Mouse (Mus musculus): Measurements from ENCODE around the gene Bub1b. TPM values are rescaled to one million over a fixed set of nuclear protein-coding genes. Genes with fewer than 3 reads are reported as not detected.

Bub1b gene
- polyA plus RNA-seq, 1 experiment from 2014 or later, result 11.8 TPM

GRCm38 (mm10) chr2:118659077-118659476 lies 61.1 kb downstream of the Bub1b start:
- no peak overlapping the region for H3K27ac ChIP-seq
- no peak overlapping the region for H3K9ac ChIP-seq
- no peak overlapping the region for H3K4me2 ChIP-seq (replicated peaks)
- no peaks in the 10 kb centered on the region for H3K36me3 ChIP-seq (replicated peaks; ENCODE audit: control insufficient read depth, insufficient read depth)
- H3K27me3 ChIP-seq (ENCODE audit: control insufficient read depth, insufficient read depth, low read length), result no peaks in the 10 kb centered on the region
- peaks cover 14% of the 10 kb centered on the region for H3K4me1 ChIP-seq (replicated peaks; ENCODE audit: control insufficient read depth, insufficient read depth, low read length)
- ATAC-seq (ENCODE audit: low FRiP score) (no peak), DNase-seq (ENCODE audit: low spot score) (no peak)
- H3K9me3 ChIP-seq (ENCODE audit: control insufficient read depth, low read length), result no peaks in the 10 kb centered on the region
- WGBS, result 85% methylated on average over 1 of the region's 1 CpGs
- H3K4me3 ChIP-seq (replicated peaks; ENCODE audit: low read length), result no peak overlapping the region

- Histone ChIP-seq H3K4me3 (replicated peaks; ENCODE audit: low read length) (no peak overlapping the region), H3K4me1 (replicated peaks; ENCODE audit: control insufficient read depth, insufficient read depth, low read length) (peaks cover 18% of the 10 kb centered on the region), H3K4me2 (replicated peaks) (peak overlapping the region; percentile 54), H3K27me3 (ENCODE audit: control insufficient read depth, insufficient read depth, low read length) (no peaks in the 10 kb centered on the region), H3K27ac (no peak overlapping the region), H3K9ac (no peak overlapping the region), H3K9me3 (ENCODE audit: control insufficient read depth, low read length) (no peaks in the 10 kb centered on the region), H3K36me3 (replicated peaks; ENCODE audit: control insufficient read depth, insufficient read depth) (no peaks in the 10 kb centered on the region)
- DNase-seq (ENCODE audit: low spot score) (no peak), ATAC-seq (ENCODE audit: low FRiP score) (no peak)
- WGBS, result 85% methylated on average over 12 of the region's 12 CpGs
Observed at GRCm38 (mm10) chr2:118659493-118659892, 61.5 kb downstream of the Bub1b start.

GRCm38 (mm10) chr2:118659998-118660452 lies 62.0 kb downstream of the Bub1b start:
- Histone ChIP-seq H3K4me3 (replicated peaks; ENCODE audit: low read length) (peak overlapping the region; percentile 27), H3K36me3 (replicated peaks; ENCODE audit: control insufficient read depth, insufficient read depth) (no peaks in the 10 kb centered on the region), H3K9me3 (ENCODE audit: control insufficient read depth, low read length) (no peaks in the 10 kb centered on the region), H3K9ac (peak overlapping the region; percentile 60), H3K27me3 (ENCODE audit: control insufficient read depth, insufficient read depth, low read length) (no peaks in the 10 kb centered on the region), H3K4me1 (replicated peaks; ENCODE audit: control insufficient read depth, insufficient read depth, low read length) (peaks cover 20% of the 10 kb centered on the region), H3K4me2 (replicated peaks) (peak overlapping the region; percentile 54), H3K27ac (peak overlapping the region; percentile 78)
- DNase-seq (ENCODE audit: low spot score), result peak; percentile 80
- peak; percentile 81 for ATAC-seq (ENCODE audit: low FRiP score)
- WGBS, result 3% methylated on average over 4 of the region's 4 CpGs

GRCm38 (mm10) chr2:118661891-118662290 lies 63.9 kb downstream of the Bub1b start:
- Histone ChIP-seq H3K4me2 (replicated peaks) (0 out of 2 replicates have a peak overlapping the region, but pooled peaks have one; percentile 75), H3K4me3 (replicated peaks; ENCODE audit: low read length) (no peak overlapping the region), H3K36me3 (replicated peaks; ENCODE audit: control insufficient read depth, insufficient read depth) (no peaks in the 10 kb centered on the region), H3K27me3 (ENCODE audit: control insufficient read depth, insufficient read depth, low read length) (no peaks in the 10 kb centered on the region), H3K9ac (no peak overlapping the region), H3K9me3 (ENCODE audit: control insufficient read depth, low read length) (no peaks in the 10 kb centered on the region), H3K4me1 (replicated peaks; ENCODE audit: control insufficient read depth, insufficient read depth, low read length) (peaks cover 30% of the 10 kb centered on the region), H3K27ac (no peak overlapping the region)
- WGBS, result 89% methylated on average over 9 of the region's 9 CpGs
- DNase-seq (ENCODE audit: low spot score) (no peak), ATAC-seq (ENCODE audit: low FRiP score) (no peak)

GRCm38 (mm10) chr2:118662902-118663803 lies 65.1 kb downstream of the Bub1b start, which contains the start of gene Pak6:
Pak6 (plus strand) TSS chr2:118663303.
- 2% methylated on average over 37 of the region's 37 CpGs for WGBS
- DNase-seq (ENCODE audit: low spot score), result peak; percentile 70
- Histone ChIP-seq H3K4me2 (replicated peaks) (peak within 1 kb of the TSS; percentile 75), H3K27me3 (ENCODE audit: control insufficient read depth, insufficient read depth, low read length) (no peaks in the 10 kb centered on the region), H3K4me1 (replicated peaks; ENCODE audit: control insufficient read depth, insufficient read depth, low read length) (peaks cover 30% of the 10 kb centered on the region), H3K27ac (peak within 1 kb of the TSS; percentile 76), H3K4me3 (replicated peaks; ENCODE audit: low read length) (peak within 1 kb of the TSS; percentile 52), H3K36me3 (replicated peaks; ENCODE audit: control insufficient read depth, insufficient read depth) (no peaks in the 10 kb centered on the region), H3K9me3 (ENCODE audit: control insufficient read depth, low read length) (no peaks in the 10 kb centered on the region), H3K9ac (peak within 1 kb of the TSS; percentile 75)
- peak; percentile 41 for ATAC-seq (ENCODE audit: low FRiP score)

DNA sequence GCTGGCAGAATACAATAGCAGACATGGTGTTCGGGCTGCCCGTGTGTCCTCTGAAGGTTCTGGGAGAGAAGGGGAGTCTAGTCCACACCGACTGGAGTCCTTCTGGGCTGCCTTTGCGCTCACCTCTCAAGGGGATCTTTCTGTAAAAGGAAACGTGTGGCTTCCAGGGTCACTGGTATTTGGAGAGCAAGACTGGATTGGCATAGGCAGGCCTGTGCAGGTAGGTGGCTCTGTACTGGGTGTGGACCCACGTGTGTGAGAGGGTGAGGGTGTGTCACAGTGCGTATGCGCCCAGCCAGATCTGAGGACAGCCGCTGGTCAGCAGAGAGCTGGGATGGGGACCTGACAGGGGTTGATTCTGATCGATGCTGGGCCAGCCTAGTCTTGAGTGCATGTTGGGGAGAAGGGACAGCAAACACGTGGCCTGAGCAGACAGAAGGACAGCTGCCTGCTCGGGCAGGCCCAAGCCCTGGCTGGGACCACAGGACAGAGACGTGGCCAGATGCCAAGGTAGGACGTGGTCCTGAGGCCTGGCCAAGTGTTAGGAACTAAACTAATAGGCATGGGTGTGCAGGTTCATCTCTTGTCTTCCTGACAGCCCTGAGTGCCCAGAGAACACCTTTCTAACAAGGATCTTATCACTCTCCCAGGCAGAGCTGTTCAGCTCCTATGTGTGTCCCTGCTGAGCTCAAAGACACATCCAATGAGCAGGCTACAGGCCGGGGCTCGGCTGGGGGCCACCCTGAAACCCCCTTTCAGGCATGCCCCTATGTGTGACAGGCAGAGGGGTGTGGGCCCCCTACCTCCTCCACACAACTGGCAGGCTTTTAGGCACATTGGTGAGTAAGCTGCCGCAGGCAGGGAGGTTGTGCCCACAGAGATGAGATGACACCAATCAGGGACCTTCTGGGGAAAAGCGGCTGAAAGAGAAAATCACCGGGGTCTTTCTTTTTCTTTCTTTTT lies 66.1 kb downstream of the Bub1b start:
- H3K9ac ChIP-seq, result peak overlapping the region; percentile 75
- peak overlapping the region; percentile 76; the same call in 1 of the 2 replicates for H3K27ac ChIP-seq
- H3K4me2 ChIP-seq (replicated peaks), result peak overlapping the region; percentile 75
- no peaks in the 10 kb centered on the region for H3K27me3 ChIP-seq (ENCODE audit: control insufficient read depth, insufficient read depth, low read length)
- DNase-seq (ENCODE audit: low spot score) (no peak), ATAC-seq (ENCODE audit: low FRiP score) (peak; percentile 46)
- no peaks in the 10 kb centered on the region for H3K36me3 ChIP-seq (replicated peaks; ENCODE audit: control insufficient read depth, insufficient read depth)
- WGBS, result 43% methylated on average over 19 of the region's 19 CpGs
- H3K4me3 ChIP-seq (replicated peaks; ENCODE audit: low read length), result peak overlapping the region; percentile 52
- no peaks in the 10 kb centered on the region for H3K9me3 ChIP-seq (ENCODE audit: control insufficient read depth, low read length)
- H3K4me1 ChIP-seq (replicated peaks; ENCODE audit: control insufficient read depth, insufficient read depth, low read length), result peaks cover 30% of the 10 kb centered on the region

DNA sequence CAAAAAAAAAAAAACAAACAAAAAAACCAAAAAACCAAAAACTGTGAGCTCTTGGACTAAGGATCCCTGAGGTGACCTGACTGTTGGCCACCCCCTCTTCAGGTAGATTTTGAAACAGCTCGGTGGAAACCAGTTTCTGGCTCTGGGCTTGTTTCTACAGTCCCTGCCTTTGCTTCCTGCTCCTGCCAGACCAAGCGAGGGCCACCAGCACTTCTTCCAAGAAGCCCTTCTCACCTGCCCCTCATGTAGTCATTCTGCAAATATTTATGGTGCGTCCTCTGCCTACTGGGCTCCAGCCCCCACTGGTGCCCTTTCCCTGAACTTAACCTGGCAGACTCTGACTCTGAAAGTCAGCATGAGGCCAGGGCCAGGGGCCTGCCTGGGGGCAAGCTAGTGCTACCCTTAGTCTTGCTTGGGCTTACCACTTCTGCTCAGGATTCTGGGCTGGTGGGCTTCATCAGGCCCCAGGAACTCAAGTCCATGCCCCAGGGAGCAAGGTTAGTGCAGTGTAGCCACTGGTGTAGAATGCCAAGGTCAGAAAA lies 67.0 kb downstream of the Bub1b start:
- no peaks in the 10 kb centered on the region for H3K27me3 ChIP-seq (ENCODE audit: control insufficient read depth, insufficient read depth, low read length)

DNA sequence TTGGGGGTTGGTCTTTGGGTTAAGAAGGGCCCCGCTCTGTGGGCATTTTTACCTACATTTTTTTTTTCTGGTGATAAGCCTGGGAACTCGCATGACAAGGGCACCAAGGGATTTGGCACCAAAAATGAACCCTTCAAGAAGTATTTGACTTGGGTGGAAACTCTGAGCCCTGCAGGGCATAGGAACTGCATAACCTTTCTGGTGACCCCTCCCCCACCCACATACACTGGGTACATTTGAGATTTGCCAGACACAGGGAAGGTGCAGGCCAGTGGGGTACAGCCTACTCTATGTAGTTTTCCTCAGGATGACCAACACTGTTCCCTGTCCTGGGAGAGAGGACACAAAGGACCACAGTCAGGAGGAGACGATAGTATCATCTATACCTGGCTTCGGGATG lies 67.6 kb downstream of the Bub1b start:
- H3K9ac ChIP-seq, result no peak overlapping the region
- H3K36me3 ChIP-seq (replicated peaks; ENCODE audit: control insufficient read depth, insufficient read depth), result no peaks in the 10 kb centered on the region
- H3K9me3 ChIP-seq (ENCODE audit: control insufficient read depth, low read length), result no peaks in the 10 kb centered on the region
- H3K27ac ChIP-seq, result no peak overlapping the region
- H3K4me3 ChIP-seq (replicated peaks; ENCODE audit: low read length), result no peak overlapping the region
- no peaks in the 10 kb centered on the region for H3K27me3 ChIP-seq (ENCODE audit: control insufficient read depth, insufficient read depth, low read length)
- peak overlapping the region; percentile 75 for H3K4me2 ChIP-seq (replicated peaks)
- DNase-seq (ENCODE audit: low spot score), result no peak
- peaks cover 30% of the 10 kb centered on the region for H3K4me1 ChIP-seq (replicated peaks; ENCODE audit: control insufficient read depth, insufficient read depth, low read length)
- 83% methylated on average over 4 of the region's 4 CpGs for WGBS
- no peak for ATAC-seq (ENCODE audit: low FRiP score)

More for the DNA sequence above, 67.0 kb downstream of the Bub1b start:
- no peaks in the 10 kb centered on the region for H3K9me3 ChIP-seq (ENCODE audit: control insufficient read depth, low read length)
- 85% methylated on average over 3 of the region's 3 CpGs for WGBS
- DNase-seq (ENCODE audit: low spot score) (no peak), ATAC-seq (ENCODE audit: low FRiP score) (no peak)
- H3K4me1 ChIP-seq (replicated peaks; ENCODE audit: control insufficient read depth, insufficient read depth, low read length), result peaks cover 30% of the 10 kb centered on the region
- no peaks in the 10 kb centered on the region for H3K36me3 ChIP-seq (replicated peaks; ENCODE audit: control insufficient read depth, insufficient read depth)
- 0 out of 2 replicates have a peak overlapping the region, but pooled peaks have one; percentile 75 for H3K9ac ChIP-seq
- no peak overlapping the region for H3K27ac ChIP-seq
- H3K4me2 ChIP-seq (replicated peaks), result peak overlapping the region; percentile 75
- H3K4me3 ChIP-seq (replicated peaks; ENCODE audit: low read length), result no peak overlapping the region

Data from hindbrain, embryonic 14.5 days (tissue).